Mouse (Mus musculus): Measurements from ENCODE around the gene Cd69. TPM values are rescaled to one million over a fixed set of nuclear protein-coding genes. Genes with fewer than 3 reads are reported as not detected.
A peak's percentile ranks its signal among the peaks of the same experiment; 100 is the strongest.

Gene Cd69
- polyA plus RNA-seq, 1 experiment from 2014 or later: 0.25 TPM

- 0 out of 2 replicates have a peak overlapping the region, but pooled peaks have one; percentile 28 for H3K27ac ChIP-seq (replicated peaks)
- WGBS: 80% methylated on average over 15 of the region's 18 CpGs
- H3K4me2 ChIP-seq (replicated peaks): no peak overlapping the region
- no peaks in the 10 kb centered on the region for H3K9me3 ChIP-seq (replicated peaks)
- H3K27me3 ChIP-seq: no peaks in the 10 kb centered on the region
- no peak overlapping the region for H3K4me3 ChIP-seq (replicated peaks)
- peaks cover 13% of the 10 kb centered on the region for H3K4me1 ChIP-seq
- H3K9ac ChIP-seq: no peak overlapping the region
- ATAC-seq (ENCODE audit: insufficient number of reproducible peaks, low FRiP score, low TSS enrichment, low read depth): no peak
- no peaks in the 10 kb centered on the region for H3K36me3 ChIP-seq
Measured at GRCm38 (mm10) chr6:129233955-129234369, 41.3 kb downstream of the Cd69 start.

DNA sequence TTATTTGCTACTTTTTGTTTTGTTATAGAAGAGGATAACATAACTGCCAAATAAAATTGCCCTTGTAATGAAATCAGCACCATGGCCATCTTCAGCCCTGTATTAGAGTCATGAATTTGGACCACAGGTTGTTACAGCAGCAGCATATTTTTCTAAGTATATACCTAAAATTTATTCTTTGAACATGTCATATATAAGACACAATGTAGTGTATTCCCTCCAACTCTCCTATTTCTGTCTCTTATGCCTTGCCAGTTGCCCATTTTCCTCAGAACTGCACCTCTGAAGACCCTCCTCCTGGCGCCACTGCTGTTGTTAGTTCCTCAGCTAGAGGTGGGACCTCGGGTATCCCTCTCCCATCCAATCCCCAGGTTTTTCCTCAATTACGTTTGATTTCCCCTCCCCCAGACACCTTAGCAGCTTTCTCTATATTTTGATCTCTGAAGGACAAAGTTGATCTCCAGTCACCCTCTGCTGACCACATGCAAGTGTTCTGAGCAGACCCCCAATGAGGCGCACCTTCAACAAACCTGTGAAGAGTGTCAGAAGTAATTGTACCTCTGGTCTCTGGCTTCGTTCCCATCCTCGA lies 41.8 kb downstream of the Cd69 start:
- no peak for ATAC-seq (ENCODE audit: insufficient number of reproducible peaks, low FRiP score, low TSS enrichment, low read depth)
- H3K4me1 ChIP-seq: peaks cover 16% of the 10 kb centered on the region
- H3K27me3 ChIP-seq: no peaks in the 10 kb centered on the region
- no peak overlapping the region for H3K9ac ChIP-seq
- H3K4me2 ChIP-seq (replicated peaks): no peak overlapping the region
- no peaks in the 10 kb centered on the region for H3K9me3 ChIP-seq (replicated peaks)
- H3K4me3 ChIP-seq (replicated peaks): no peak overlapping the region
- 0 out of 2 replicates have a peak overlapping the region, but pooled peaks have one; percentile 28 for H3K27ac ChIP-seq (replicated peaks)
- no peaks in the 10 kb centered on the region for H3K36me3 ChIP-seq
- WGBS: 82% methylated on average over 6 of the region's 6 CpGs

GRCm38 (mm10) chr6:129232842-129233205 lies 42.4 kb downstream of the Cd69 start:
- 63% methylated on average over 9 of the region's 9 CpGs for WGBS
- H3K27ac ChIP-seq (replicated peaks): no peak overlapping the region
- no peak for ATAC-seq (ENCODE audit: insufficient number of reproducible peaks, low FRiP score, low TSS enrichment, low read depth)
- no peak overlapping the region for H3K4me3 ChIP-seq (replicated peaks)
- no peaks in the 10 kb centered on the region for H3K9me3 ChIP-seq (replicated peaks)
- no peaks in the 10 kb centered on the region for H3K36me3 ChIP-seq
- H3K9ac ChIP-seq: no peak overlapping the region
- no peak overlapping the region for H3K4me2 ChIP-seq (replicated peaks)
- H3K4me1 ChIP-seq: peaks cover 16% of the 10 kb centered on the region
- no peaks in the 10 kb centered on the region for H3K27me3 ChIP-seq

DNA sequence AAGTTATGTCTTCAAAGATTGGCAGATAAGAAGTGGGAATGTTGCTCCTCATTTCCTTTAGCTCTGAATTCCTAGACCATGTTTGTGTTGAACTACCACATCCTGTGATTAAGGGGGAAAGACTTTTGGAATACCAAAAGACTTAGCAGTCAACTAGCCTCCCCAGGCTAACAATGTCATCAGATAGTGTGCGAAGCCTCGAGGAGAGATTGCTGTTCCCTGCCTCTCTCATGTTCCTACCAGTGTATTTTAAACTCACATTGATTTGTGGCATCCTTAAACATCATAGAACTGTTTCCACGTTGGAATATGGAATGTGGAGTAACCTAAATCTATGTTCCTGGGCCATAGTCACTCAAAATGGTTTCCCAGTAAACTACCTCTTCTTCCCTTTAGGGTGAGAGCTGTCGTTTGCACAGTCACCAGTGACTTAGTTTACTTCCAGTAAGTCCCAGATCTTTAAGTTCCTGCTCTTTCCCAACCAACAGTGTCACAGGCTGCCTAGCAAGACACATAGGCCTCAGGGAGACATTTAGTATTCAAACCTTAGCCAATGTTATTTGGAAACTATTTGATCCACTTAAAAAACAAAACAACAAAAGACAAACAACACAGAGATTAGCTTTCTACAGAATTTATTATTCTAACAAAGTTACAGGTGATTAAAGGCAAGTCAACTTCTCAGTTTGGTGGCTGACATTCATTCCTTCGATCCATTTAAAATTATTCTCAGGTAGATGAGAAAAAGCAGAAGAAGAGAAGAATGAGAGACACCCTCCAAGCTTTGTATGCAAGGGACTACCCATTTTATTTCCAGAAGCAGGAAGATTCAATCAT lies 43.0 kb downstream of the Cd69 start:
- Histone ChIP-seq H3K4me1 (peaks cover 13% of the 10 kb centered on the region; the same call in 1 of the 2 replicates), H3K27me3 (no peaks in the 10 kb centered on the region), H3K4me3 (replicated peaks) (no peak overlapping the region), H3K27ac (replicated peaks) (no peak overlapping the region; the same call in 1 of the 2 replicates), H3K4me2 (replicated peaks) (no peak overlapping the region), H3K9ac (no peak overlapping the region), H3K36me3 (no peaks in the 10 kb centered on the region), H3K9me3 (replicated peaks) (no peaks in the 10 kb centered on the region)
- no peak for ATAC-seq (ENCODE audit: insufficient number of reproducible peaks, low FRiP score, low TSS enrichment, low read depth)
- 70% methylated on average over 5 of the region's 5 CpGs for WGBS

DNA sequence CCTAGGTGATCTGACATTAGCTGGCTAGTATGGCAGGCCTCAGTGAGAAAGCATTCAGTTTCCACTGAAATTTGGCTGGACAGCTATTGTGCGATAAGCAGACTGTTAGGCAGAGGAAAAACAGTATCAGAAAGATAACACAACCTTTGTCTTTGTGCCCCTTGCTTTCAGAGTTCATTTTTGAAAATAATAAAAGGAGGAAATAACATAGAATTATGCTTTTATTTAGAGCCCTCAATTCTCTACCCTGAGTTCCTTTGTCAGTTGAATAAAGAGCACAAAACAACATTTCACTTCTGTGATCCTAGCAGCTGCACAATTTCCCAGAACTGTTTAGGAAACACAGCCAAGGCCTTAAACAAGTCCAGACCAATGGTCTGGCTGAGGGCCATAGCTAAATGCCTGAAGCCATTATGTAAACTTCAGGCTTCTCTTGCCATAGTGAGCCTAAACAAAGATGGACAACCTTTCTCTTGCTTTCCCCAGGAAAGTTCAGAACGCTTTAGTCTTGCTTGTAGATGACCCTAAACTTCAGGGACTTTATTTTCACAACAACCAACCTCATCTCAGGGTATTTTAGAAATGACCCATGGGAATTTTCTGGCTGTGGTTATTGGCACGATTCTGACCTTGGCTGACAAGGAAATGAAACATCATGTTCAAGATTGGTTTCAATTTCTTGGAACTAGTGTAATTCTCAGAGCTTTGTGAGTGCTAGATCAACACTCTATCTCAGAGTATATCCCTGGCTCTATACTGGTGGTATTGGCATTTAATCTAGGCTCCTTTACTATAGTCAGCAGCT lies 45.3 kb downstream of the Cd69 start:
- H3K27ac ChIP-seq (replicated peaks): peak overlapping the region; percentile 92

DNA sequence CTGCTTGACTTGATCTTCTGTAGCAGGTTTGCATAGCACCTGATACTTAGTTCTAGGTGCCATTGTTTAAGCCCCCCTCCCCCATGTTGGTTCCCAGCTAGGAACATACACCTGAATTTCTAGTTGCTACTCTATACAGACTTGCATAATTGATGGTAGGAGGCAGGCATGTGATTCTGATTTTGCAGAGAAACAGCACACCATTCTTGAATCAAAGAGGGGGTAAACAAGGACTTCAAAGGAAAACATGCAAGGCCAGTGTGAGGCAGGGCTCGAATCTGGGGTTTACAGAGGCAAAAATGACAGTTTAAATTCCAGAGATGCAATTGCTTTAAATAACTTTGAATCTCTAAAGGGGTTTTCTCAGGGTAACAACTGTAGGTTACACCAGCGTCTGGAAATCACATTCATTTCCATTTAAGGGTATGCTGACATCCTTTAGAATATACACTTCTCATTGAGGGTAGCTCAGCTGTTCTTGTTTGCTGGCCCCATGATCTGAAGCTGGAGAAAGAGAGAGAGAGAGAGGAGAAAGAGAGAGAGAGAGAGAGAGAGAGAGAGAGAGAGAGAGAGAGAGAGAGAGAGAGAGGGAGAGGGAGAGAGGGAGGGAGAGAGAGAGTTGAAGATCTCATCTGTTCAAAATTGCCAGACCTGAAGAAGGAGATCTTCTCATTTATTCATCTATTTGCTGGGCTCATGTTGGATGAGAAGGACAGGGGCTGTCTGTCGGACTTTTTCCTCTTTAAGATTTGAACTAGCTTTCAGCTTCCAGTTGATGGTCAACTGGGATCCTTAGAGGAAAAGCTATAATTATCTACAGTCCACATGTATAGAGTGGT lies 46.1 kb downstream of the Cd69 start:
- H3K27ac ChIP-seq (replicated peaks): peak overlapping the region; percentile 92
- no peak overlapping the region for H3K9ac ChIP-seq
- H3K36me3 ChIP-seq: no peaks in the 10 kb centered on the region
- H3K27me3 ChIP-seq: no peaks in the 10 kb centered on the region
- ATAC-seq (ENCODE audit: insufficient number of reproducible peaks, low FRiP score, low TSS enrichment, low read depth): no peak
- no peak overlapping the region for H3K4me2 ChIP-seq (replicated peaks)
- H3K4me1 ChIP-seq: peaks cover 13% of the 10 kb centered on the region; the same call in 1 of the 2 replicates
- WGBS: 24% methylated on average over 3 of the region's 3 CpGs
- no peak overlapping the region for H3K4me3 ChIP-seq (replicated peaks)
- H3K9me3 ChIP-seq (replicated peaks): no peaks in the 10 kb centered on the region

More for the DNA sequence above, 45.3 kb downstream of the Cd69 start:
- Histone ChIP-seq H3K9ac (no peak overlapping the region), H3K9me3 (replicated peaks) (no peaks in the 10 kb centered on the region), H3K4me1 (peaks cover 13% of the 10 kb centered on the region; the same call in 1 of the 2 replicates), H3K4me2 (replicated peaks) (no peak overlapping the region), H3K4me3 (replicated peaks) (no peak overlapping the region), H3K36me3 (no peaks in the 10 kb centered on the region), H3K27me3 (no peaks in the 10 kb centered on the region)
- peak; percentile 86 for ATAC-seq (ENCODE audit: insufficient number of reproducible peaks, low FRiP score, low TSS enrichment, low read depth)
- WGBS: 39% methylated on average over 3 of the region's 3 CpGs

DNA sequence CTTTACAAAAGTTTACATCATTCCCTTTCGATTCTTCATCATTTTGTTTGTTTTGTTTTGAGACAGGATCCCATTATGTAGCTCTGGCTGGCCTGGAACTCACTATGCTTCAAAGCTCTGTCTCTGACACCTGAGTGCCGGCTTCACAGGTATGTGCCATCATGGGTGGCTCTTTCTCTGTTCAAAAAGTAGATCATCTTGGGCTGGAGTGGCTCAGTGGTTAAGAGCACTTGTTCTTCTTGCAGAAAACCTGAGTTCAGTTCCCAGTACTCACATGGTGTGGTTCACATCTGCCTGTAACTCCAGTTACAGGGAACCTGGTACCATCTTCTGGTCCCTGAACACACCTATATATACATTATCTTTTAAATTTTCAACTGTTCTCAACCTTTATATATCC lies 50.2 kb downstream of the Cd69 start:
- no peak overlapping the region for H3K9ac ChIP-seq
- no peak overlapping the region for H3K4me3 ChIP-seq (replicated peaks)
- no peaks in the 10 kb centered on the region for H3K27me3 ChIP-seq
- H3K27ac ChIP-seq (replicated peaks): no peak overlapping the region
- H3K9me3 ChIP-seq (replicated peaks): no peaks in the 10 kb centered on the region
- no peak overlapping the region for H3K4me2 ChIP-seq (replicated peaks)
- WGBS: 72% methylated on average over 2 of the region's 2 CpGs
- ATAC-seq (ENCODE audit: insufficient number of reproducible peaks, low FRiP score, low TSS enrichment, low read depth): no peak
- no peaks in the 10 kb centered on the region for H3K36me3 ChIP-seq
- H3K4me1 ChIP-seq: 0 out of 2 replicates have a peak, but pooled peaks cover 8% of the 10 kb centered on the region

DNA sequence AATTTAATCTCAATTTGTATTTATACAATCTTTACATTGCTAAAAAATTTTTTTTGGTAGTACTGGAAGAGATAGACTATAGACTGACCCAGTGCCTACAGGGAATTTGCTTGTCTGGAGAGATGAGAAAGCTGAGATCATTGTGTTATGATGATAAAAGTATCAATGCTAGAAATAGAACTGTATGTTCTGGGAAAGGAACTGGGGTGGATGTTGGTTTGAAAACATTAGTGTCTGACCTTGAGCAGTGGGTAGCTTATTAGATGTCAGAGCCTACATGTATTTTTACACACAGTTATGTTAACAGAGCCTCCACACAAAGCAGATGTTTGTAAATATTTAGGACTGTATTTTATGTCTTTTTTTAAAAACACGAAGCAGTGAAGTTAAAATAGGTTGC lies 51.1 kb downstream of the Cd69 start:
- ATAC-seq (ENCODE audit: insufficient number of reproducible peaks, low FRiP score, low TSS enrichment, low read depth): no peak
- H3K27me3 ChIP-seq: no peaks in the 10 kb centered on the region
- H3K4me1 ChIP-seq: 0 out of 2 replicates have a peak, but pooled peaks cover 4% of the 10 kb centered on the region
- no peaks in the 10 kb centered on the region for H3K36me3 ChIP-seq
- no peaks in the 10 kb centered on the region for H3K9me3 ChIP-seq (replicated peaks)
- H3K27ac ChIP-seq (replicated peaks): no peak overlapping the region
- WGBS: 69% methylated on average over 1 of the region's 1 CpGs
- H3K4me3 ChIP-seq (replicated peaks): no peak overlapping the region
- H3K4me2 ChIP-seq (replicated peaks): no peak overlapping the region
- H3K9ac ChIP-seq: no peak overlapping the region

DNA sequence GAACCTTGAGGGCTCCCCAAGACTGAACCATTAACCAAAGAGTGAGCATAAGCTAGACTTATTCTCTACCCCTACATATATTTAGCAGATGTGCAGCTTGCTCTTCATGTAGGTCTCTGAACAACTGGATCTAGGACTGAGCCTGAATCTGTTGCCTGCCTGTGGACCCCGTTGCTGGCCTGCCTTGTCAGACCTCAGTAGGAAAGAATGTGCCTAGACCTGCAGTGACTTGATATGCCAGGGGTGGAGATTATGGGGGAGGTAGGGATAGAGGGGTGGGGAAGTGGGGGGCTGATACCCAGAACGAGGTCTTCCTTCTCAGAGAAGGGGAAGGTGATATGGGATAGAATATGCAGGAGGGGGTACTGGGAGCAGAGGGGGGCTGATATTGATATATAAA lies 51.6 kb downstream of the Cd69 start:
- no peaks in the 10 kb centered on the region for H3K27me3 ChIP-seq
- no peaks in the 10 kb centered on the region for H3K36me3 ChIP-seq
- ATAC-seq (ENCODE audit: insufficient number of reproducible peaks, low FRiP score, low TSS enrichment, low read depth): no peak
- H3K4me3 ChIP-seq (replicated peaks): no peak overlapping the region
- H3K4me2 ChIP-seq (replicated peaks): no peak overlapping the region
- H3K4me1 ChIP-seq: no peaks in the 10 kb centered on the region
- H3K27ac ChIP-seq (replicated peaks): no peak overlapping the region
- H3K9me3 ChIP-seq (replicated peaks): no peaks in the 10 kb centered on the region
- H3K9ac ChIP-seq: no peak overlapping the region
- 54% methylated on average over 2 of the region's 2 CpGs for WGBS

DNA sequence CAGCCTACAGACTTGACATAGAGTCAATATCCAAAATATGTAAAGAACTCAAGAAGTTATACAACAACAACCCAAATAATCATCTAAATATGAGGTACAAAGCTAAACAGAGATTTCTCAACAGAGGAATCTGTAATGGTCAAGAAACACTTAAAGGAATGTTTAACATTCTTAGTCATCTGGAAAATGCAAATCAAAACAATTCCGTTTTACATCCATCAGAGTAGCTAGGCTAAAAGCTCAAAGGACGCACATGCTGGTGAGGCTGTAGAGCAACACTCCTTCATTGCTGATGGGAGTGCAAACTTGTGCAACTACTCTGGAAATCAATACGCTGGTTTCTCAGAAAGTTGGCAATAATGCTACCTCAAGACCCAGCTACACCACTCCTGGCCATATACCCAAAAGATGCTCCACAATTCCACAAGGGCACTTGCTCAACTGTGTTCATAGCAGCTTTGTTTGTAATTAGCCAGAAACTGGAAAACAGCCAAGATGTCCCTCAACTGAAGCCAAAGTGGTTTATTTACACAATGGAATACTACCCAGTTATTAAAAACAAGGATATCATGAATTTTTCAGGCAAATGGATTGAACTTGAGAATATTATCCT lies 52.9 kb downstream of the Cd69 start:
- no peak overlapping the region for H3K27ac ChIP-seq (replicated peaks)
- ATAC-seq (ENCODE audit: insufficient number of reproducible peaks, low FRiP score, low TSS enrichment, low read depth): no peak
- no peaks in the 10 kb centered on the region for H3K27me3 ChIP-seq
- no peaks in the 10 kb centered on the region for H3K9me3 ChIP-seq (replicated peaks)
- H3K4me1 ChIP-seq: no peaks in the 10 kb centered on the region
- H3K36me3 ChIP-seq: no peaks in the 10 kb centered on the region
- WGBS: 72% methylated on average over 3 of the region's 3 CpGs
- no peak overlapping the region for H3K9ac ChIP-seq
- H3K4me2 ChIP-seq (replicated peaks): no peak overlapping the region
- no peak overlapping the region for H3K4me3 ChIP-seq (replicated peaks)
